Mouse (Mus musculus): ENCODE data around the gene Cs. TPM values are rescaled to one million over a fixed set of nuclear protein-coding genes. Genes with fewer than 3 reads are reported as not detected.
A peak's percentile ranks its signal among the peaks of the same experiment; 100 is the strongest.

Gene Cs
- total RNA-seq, 2 experiments from 2014 or later: 227 to 229 TPM

DNA sequence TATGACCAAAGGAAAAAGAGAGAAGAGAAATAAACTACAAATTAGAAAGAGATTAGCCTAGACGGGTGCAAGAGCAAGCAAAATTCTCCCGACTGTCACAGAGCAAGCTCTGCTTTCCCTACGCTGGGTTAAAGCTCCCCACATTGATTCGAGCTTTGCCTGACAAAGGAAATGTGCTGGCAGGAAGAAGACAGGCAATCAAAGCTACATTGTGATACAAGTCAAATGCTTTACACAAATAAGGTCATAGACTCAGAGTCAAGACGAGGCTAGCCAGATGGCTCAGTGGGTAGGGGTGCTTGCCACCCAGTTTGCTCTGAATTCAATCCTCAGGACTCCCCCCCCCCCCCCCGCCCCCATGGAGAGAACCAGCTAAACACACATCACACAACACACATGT lies 32.5 kb downstream of the Cs start:
- DNase-seq (ENCODE audit: low spot score in 2 of 2): no peak
- intact Hi-C loops (cut with DNase I): no loop called here

DNA sequence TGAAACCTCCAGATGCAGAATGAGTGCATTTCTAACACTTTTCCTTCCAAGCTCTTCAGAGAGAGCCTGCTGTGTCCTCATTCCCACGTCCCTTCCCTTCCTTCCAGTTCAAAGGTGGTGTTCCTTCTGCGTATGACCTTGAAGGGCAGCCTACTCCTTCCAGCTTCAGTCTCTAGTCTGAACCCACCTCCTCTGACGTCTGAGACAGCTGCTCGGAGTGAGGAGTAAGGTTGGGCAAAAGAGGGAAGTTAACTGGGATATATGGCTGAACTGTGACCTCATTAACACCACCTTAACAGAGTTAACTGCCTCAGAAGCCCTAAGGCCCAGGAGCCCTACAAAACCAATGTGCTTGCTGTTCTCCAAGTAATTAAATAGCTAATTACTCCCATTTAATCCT lies 33.1 kb downstream of the Cs start:
- intact Hi-C loops (cut with DNase I): no loop called here
- DNase-seq (ENCODE audit: low spot score in 2 of 2): no peak

DNA sequence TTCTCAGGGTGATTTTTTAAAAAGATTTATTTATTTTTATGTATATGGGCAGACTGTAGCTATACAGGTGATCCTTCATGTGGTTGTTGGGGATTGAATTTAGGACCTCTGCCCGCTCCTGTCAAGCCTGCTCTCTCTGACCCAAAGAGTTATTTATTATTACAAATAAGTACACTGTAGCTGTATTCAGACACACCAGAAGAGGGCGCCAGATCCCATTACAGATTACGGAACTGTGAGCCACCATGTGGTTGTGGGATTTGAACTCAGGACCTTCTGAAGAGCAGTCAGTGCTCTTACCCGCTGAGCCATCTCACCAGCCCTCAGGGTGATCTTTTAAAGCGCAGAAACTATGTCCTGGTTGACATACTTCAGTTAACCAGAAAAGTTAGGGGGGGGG lies 34.6 kb downstream of the Cs start:
- DNase-seq (ENCODE audit: low spot score in 2 of 2): no peak
- intact Hi-C loops (cut with DNase I): no loop called here

GRCm38 (mm10) chr10:128372989-128373748 lies 35.6 kb downstream of the Cs start:
- DNase-seq (ENCODE audit: low spot score in 2 of 2): no peak
- intact Hi-C loops (cut with DNase I): no loop called here

GRCm38 (mm10) chr10:128374393-128374792 lies 36.9 kb downstream of the Cs start:
- DNase-seq (ENCODE audit: low spot score in 2 of 2): no peak
- intact Hi-C loops (cut with DNase I): no loop called here

DNA sequence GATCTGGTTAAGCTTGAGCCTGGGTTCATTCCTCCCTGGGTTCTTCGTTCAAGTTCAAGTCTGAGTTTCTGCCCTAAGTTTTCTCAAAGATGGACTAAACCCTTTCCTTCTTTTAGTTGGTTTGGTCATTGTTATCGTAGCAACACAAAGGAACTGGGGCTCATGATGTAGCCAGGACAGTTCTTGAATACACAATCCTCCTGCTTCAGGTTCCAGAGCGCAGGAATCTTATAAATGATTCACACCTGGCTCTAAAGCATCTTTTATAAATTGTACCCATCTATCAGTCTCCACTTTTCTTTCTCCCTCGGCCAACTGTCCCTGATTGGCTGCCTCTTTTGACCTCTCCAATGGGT lies 38.5 kb downstream of the Cs start:
- intact Hi-C loops (cut with DNase I): loop anchor here (2.0 to 5.0 kb wide), 2 partner anchors 35 to 39 kb away; partner anchors contain the start of genes Cs, Nabp2 and Rnf41
- DNase-seq (ENCODE audit: low spot score in 2 of 2): no peak

GRCm38 (mm10) chr10:128376455-128377211 lies 39.1 kb downstream of the Cs start, which contains the start of gene Ankrd52:
Ankrd52 (plus strand) TSS chr10:128377115.
- intact Hi-C loops (cut with DNase I): loop anchor here (2.0 to 5.0 kb wide), 2 partner anchors 34 to 39 kb away; partner anchors contain the start of genes Cs, Nabp2 and Rnf41
- peak; percentile 75 to 88 for DNase-seq (ENCODE audit: low spot score in 2 of 2)

GRCm38 (mm10) chr10:128377222-128377939 lies 39.8 kb downstream of the Cs start:
- DNase-seq (ENCODE audit: low spot score in 2 of 2): peak; percentile 20 to 42
- intact Hi-C loops (cut with DNase I): loop anchor here (2.0 to 5.0 kb wide), 2 partner anchors 33 to 40 kb away; partner anchors contain the start of genes Cs, Nabp2 and Rnf41

DNA sequence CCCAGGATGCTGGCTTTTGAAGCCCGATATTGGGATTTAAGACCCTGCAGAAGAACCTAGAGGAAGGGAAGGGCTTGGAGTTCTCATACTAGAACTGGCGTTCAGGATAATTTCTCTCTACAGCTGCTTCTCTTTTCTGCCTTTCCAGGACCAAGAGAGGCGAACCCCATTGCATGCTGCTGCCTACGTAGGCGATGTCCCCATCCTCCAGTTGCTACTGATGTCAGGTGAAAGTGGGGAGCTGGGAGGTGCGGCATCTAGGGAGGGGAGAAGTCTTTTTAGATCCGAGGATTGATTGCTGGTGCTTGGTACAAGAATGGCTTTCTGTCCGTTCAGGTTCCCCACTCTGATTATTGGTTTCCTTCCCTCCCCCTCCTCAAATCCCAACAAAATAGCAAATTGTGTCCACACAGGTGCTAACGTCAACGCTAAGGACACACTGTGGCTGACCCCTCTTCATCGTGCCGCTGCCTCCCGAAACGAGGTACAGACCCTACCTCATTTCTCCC lies 40.5 kb downstream of the Cs start:
- intact Hi-C loops (cut with DNase I): loop anchor here (2.0 to 5.0 kb wide), 2 partner anchors 33 to 41 kb away; partner anchors contain the start of genes Cs, Nabp2 and Rnf41
- DNase-seq (ENCODE audit: low spot score in 2 of 2): peak in 1 of 2 experiments; percentile 36

- intact Hi-C loops (cut with DNase I): loop anchor here (5.0 kb wide), 1 partner anchor 41 kb away; the partner anchor contains the start of gene Cs
- peak in 1 of 2 experiments; percentile 51 for DNase-seq (ENCODE audit: low spot score in 2 of 2)
Measured at GRCm38 (mm10) chr10:128378462-128378861, 40.9 kb downstream of the Cs start.

DNA sequence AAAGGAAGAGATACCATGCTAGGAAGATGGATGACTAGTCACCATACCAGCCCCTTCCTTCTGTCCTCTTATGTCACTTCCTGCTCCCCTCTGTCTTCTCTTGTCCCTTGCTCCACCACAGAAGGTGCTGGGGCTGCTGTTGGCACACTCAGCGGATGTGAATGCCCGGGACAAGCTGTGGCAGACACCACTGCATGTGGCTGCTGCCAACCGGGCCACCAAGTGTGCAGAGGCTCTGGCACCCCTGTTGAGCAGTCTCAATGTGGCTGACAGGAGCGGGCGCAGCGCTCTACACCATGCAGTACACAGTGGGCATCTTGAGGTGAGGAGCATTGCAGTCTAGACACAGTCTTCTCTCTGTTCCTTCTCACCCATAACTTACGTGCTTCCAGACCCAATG lies 41.7 kb downstream of the Cs start:
- intact Hi-C loops (cut with DNase I): loop anchor here (5.0 kb wide), 1 partner anchor 42 kb away; the partner anchor contains the start of gene Cs
- peak in 1 of 2 experiments; percentile 34 for DNase-seq (ENCODE audit: low spot score in 2 of 2)

- DNase-seq (ENCODE audit: low spot score in 2 of 2): no peak
- intact Hi-C loops (cut with DNase I): no loop called here
Measured at GRCm38 (mm10) chr10:128380565-128380964, 43.0 kb downstream of the Cs start.

DNA sequence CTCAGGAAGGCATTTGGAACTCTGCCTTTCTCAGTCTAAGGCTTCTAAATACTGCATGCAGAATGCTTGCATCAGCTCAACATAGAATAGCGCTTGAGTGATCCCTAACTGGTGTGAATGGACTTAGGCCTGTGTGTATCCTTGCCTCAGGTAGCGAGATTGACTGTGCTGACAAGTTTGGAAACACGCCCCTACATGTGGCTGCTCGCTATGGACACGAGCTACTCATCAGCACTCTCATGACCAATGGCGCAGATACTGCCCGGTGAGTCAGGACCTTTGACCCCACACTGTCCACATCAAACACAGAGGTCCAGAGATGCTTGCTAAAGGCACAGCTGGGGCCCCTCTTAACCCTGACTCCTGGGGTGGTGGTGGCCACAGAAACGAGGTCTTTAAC lies 44.9 kb downstream of the Cs start:
- intact Hi-C loops (cut with DNase I): no loop called here
- DNase-seq (ENCODE audit: low spot score in 2 of 2): no peak

DNA sequence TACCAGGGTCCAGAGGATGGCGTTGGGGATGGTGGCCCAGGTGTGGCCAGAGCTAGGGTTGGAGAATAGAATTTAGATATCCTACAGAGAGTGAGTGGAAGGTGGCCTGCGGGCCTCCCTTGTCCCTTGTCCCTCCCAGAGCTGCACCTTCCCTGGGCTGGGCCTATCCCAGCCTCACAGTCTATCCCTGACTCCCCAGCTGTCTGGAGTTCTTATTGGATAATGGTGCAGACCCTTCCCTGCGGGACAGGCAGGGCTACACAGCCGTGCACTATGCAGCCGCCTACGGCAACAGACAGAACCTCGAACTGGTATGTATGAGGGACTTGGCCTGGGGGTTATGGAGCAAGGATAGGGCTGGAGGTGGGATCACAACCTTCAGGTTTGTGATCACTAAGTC lies 48.4 kb downstream of the Cs start:
- intact Hi-C loops (cut with DNase I): no loop called here
- DNase-seq (ENCODE audit: low spot score in 2 of 2): no peak

GRCm38 (mm10) chr10:128388941-128389340 lies 51.4 kb downstream of the Cs start:
- DNase-seq (ENCODE audit: low spot score in 2 of 2): no peak
- intact Hi-C loops (cut with DNase I): no loop called here

DNA sequence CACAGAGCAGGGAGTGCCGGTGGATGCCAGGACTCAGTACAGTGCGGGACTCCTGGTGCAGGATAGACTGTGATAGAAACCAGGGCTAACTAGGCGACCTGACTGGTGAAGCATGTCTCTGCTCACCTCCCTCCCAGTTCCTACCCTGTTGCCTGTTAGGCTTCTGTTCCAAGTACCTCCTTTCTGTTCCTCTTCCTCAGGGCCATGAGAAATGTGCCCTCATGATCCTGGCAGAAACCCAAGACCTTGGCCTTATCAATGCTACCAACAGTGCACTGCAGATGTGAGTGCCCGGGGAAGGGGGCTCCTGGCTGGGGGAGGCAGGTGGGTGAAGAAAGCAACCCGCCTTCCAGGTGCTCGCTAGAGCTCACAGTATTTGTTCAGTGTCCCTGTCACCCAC lies 52.0 kb downstream of the Cs start:
- intact Hi-C loops (cut with DNase I): no loop called here
- DNase-seq (ENCODE audit: low spot score in 2 of 2): no peak

- intact Hi-C loops (cut with DNase I): no loop called here
- DNase-seq (ENCODE audit: low spot score in 2 of 2): no peak
Measured at GRCm38 (mm10) chr10:128390366-128390765, 52.8 kb downstream of the Cs start.

DNA sequence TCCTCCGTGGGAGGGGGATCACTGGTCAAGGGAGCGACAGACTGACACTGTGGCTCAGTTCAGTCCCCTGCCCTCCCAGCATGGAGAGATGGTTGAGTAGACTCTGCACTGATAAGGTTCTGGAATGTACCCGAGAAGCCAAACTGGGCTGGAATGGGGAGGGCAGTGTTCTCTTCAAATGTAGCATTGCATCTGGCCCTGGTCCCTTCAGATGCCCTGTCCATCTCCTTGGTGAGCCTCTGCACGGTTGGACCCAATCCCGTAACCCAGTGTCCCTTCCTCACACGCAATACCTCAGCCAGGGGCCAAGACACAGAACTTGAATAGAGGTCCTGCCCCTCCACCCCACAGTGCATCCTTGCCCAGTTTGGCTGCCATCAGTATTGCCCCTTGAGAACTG lies 54.3 kb downstream of the Cs start:
- intact Hi-C loops (cut with DNase I): no loop called here
- no peak for DNase-seq (ENCODE audit: low spot score in 2 of 2)

- intact Hi-C loops (cut with DNase I): no loop called here
- no peak for DNase-seq (ENCODE audit: low spot score in 2 of 2)
Measured at GRCm38 (mm10) chr10:128396017-128396673, 58.6 kb downstream of the Cs start.
